Mouse (Mus musculus): ENCODE results near the gene Foxa2. TPM values are rescaled to one million over a fixed set of nuclear protein-coding genes. Genes with fewer than 3 reads are reported as not detected.

The Foxa2 gene
- 4.6 and 6.6 TPM in 2 replicates for polyA plus RNA-seq (2012; rRNA removed)

DNA sequence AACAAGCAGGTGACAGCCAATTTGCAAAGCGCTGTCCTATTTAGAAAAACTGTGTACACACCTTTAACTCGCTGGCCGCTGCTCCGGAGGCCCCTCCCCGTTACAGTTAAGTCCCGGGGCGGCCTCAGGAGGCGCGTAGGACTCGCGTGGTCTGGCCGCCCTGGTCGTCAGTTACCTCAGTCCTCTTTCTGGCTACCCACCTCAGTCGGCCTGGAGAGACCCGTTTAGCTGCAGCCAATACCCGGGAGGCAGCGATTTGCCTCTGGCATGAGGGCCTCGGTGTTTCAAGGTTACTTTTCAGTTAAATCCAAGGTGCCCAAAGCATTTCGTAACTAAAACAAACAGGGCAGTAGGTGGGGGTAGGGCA lies at the start of gene Foxa2:
Gene Foxa2, minus strand, starts transcription at position 171 of the 367 bp plus-strand sequence.

All from central nervous system, embryonic 14 days (tissue).